Mouse (Mus musculus) forebrain, embryonic 11.5 days (tissue): ENCODE data around the gene Arhgap21. TPM values are rescaled to one million over a fixed set of nuclear protein-coding genes. Genes with fewer than 3 reads are reported as not detected.

Experiments
- ATAC-seq: fragments of 200-750 bp; cut with Nextera tagmentation; replicated peaks from 2 replicates; pipeline ENCODE4 v1.8.0; 2017; ENCODE audit warnings: moderate TSS enrichment; ENCODE audit not compliant: low FRiP score
- DNase-seq: peaks from one replicate; pipeline ENCODE4 v3.0.0-alpha.2; 2017; ENCODE audit warnings: low spot score
- H3K27ac ChIP-seq: fragments of 300-500 bp; sonication (generic); 2 replicates; pipeline ENCODE4 v1.5.1; 2014; ENCODE audit warnings: low read depth, low read length
- H3K27me3 ChIP-seq: fragments of 300-500 bp; sonication (generic); 2 replicates; pipeline ENCODE4 v1.6.1; 2014; ENCODE audit warnings: mild to moderate bottlenecking, low read length, mixed read lengths; ENCODE audit not compliant: control insufficient read depth, insufficient read depth
- H3K36me3 ChIP-seq: fragments of 300-500 bp; sonication (generic); 2 replicates; pipeline ENCODE4 v1.6.1; 2014; ENCODE audit warnings: mild to moderate bottlenecking, low read length, moderate library complexity, mixed read lengths; ENCODE audit not compliant: control insufficient read depth, insufficient read depth
- H3K4me1 ChIP-seq: fragments of 300-500 bp; sonication (generic); replicated peaks from 2 replicates; pipeline ENCODE4 v1.6.1; 2014; ENCODE audit warnings: low read length, mixed read lengths; ENCODE audit not compliant: control insufficient read depth, insufficient read depth
- H3K4me2 ChIP-seq: fragments of 300-500 bp; sonication (generic); 2 replicates; pipeline ENCODE4 v1.6.1; 2014; ENCODE audit warnings: low read depth, mild to moderate bottlenecking, low read length, moderate library complexity, mixed read lengths; ENCODE audit not compliant: severe bottlenecking
- H3K4me3 ChIP-seq: fragments of 300-500 bp; sonication (generic); 2 replicates; pipeline ENCODE4 v1.5.1; 2014; ENCODE audit warnings: low read depth, low read length
- H3K9ac ChIP-seq: fragments of 300-500 bp; sonication (generic); 2 replicates; pipeline ENCODE4 v1.6.1; 2014; ENCODE audit warnings: low read length
- H3K9me3 ChIP-seq: fragments of 300-500 bp; sonication (generic); 2 replicates; pipeline ENCODE4 v1.6.1; 2016; ENCODE audit warnings: low read length, mixed read lengths; ENCODE audit not compliant: control insufficient read depth
- WGBS: fragments of 180-500 bp; shearing (Covaris S2); extraction: QIAGEN DNeasy Blood & Tissue Kit; methylation state at CpG from one replicate; pipeline ENCODE4 v1.1.7; 2014; 5-methylcytosine and 5-hydroxymethylcytosine counted together
- polyA plus RNA-seq: library from polyadenylated mRNA; unstranded; fragments of >200 nt; fragmentation: Nextera tagmentation; extraction: Ambion mirVana; gene quantifications from 2 replicates; pipeline ENCODE4 v1.2.1, GENCODE M21; 2014

Gene Arhgap21
- polyA plus RNA-seq, 1 experiment from 2014 or later: 61.2 TPM

DNA sequence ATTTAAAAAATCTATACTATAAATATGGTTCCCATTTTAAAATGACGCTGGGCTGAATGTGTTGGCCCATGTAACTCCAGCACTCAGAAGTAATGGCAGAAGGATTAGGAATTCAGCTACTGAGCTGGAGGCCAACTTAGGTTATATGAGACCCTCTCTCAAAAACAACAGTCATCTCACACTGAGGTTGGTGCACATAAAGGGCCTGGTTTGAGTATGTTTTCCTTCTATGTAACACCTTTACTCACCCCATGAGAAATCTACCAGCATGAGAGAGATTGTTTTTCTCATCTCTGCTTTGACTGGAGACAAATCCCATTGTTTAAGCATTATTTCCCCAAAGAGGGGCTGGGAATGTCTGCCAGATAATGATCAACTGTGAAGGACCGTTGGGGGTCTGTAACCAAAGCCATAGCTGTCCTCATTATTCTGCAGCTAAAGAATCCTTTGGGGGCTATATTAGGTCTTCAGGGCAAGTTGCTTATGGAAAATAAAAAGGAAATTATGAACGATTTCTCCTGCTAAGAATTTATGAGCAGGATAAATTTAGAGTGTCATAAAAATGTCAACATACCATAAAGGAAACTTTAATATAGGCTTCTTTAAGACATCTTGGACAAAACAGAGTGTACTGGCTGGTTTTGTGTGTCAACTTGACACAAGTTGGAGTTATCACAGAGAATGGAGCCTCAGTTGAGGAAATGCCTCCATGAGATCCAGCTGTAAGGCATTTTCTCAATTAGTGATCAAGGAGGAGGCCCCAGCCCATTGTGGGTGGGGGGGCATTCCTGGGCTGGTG, 136.9 kb downstream of the Arhgap21 start:
- ATAC-seq (no peak), DNase-seq (no peak)
- H3K4me3 ChIP-seq: no peak overlapping the region
- no peaks in the 10 kb centered on the region for H3K36me3 ChIP-seq
- H3K27ac ChIP-seq: no peak overlapping the region
- no peaks in the 10 kb centered on the region for H3K9me3 ChIP-seq
- H3K4me2 ChIP-seq: no peak overlapping the region
- H3K27me3 ChIP-seq: no peaks in the 10 kb centered on the region
- H3K9ac ChIP-seq: no peak overlapping the region
- 86% methylated on average over 3 of the region's 3 CpGs for WGBS
- H3K4me1 ChIP-seq: no peaks in the 10 kb centered on the region

DNA sequence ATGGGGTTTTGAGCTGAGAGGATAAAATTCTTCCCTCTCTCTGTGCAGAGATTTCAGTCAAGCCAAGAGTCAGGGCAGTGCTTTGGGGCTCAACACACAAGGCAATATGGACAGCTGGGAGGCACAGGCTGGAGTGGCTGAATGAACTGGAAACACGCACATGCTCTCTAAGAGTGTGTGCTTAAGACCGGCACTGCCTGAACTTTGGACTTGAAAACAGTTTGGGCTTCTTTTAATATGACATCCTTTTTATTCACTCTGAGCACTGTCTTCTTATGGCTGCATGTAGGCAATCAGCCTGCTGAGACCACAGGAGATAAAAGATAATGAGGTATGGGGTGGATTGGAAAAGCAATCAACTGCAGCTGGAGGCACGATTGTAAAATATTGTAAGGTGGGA, 137.8 kb downstream of the Arhgap21 start:
- Histone ChIP-seq H3K4me3 (no peak overlapping the region), H3K4me2 (no peak overlapping the region), H3K36me3 (no peaks in the 10 kb centered on the region), H3K9ac (no peak overlapping the region), H3K27ac (no peak overlapping the region), H3K27me3 (no peaks in the 10 kb centered on the region), H3K9me3 (no peaks in the 10 kb centered on the region), H3K4me1 (no peaks in the 10 kb centered on the region)
- ATAC-seq: no peak
- WGBS: 90% methylated on average over 3 of the region's 3 CpGs
- DNase-seq: no peak

DNA sequence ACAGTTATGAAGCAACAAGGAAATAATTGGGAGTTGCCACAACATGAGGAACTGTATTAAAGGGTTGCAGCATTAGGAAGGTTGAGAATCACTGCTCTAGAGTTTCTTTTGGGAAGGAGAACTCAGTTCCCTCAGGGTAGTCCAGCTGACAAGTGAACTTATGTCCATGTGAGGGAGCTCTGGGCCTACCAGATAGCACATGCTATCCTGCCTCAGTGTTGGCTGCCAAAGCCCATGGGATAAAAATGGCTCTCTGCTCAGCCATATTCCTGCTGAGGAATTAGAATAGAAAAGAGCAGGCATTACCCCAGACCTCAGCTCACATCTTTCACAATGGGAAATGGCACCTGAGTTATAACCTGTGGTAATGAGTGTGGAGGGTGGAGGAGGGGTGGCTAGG, 142.4 kb downstream of the Arhgap21 start:
- H3K9ac ChIP-seq: no peak overlapping the region

DNA sequence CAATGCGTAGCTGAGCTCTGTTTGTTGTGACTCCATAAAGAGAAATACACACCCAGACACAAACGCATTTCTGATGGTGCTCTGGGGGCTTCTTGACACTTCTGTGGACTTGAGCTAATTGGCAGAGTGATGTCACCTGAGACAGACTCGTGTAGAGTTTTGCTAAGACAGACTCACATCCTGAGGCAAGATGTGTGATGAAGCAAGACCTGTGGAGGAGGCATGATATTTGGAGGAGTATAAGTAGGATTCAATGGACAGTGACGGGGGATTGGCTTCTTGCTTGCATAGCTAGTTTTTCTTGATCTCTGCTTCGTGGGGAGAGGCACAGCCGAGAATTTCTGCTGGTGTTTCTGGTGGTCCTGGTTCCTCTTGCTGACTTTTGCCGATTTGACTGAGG, 150.5 kb downstream of the Arhgap21 start:
- ATAC-seq (no peak), DNase-seq (no peak)
- Histone ChIP-seq H3K9ac (no peak overlapping the region), H3K27ac (no peak overlapping the region), H3K36me3 (no peaks in the 10 kb centered on the region), H3K4me3 (no peak overlapping the region), H3K4me1 (no peaks in the 10 kb centered on the region), H3K4me2 (no peak overlapping the region), H3K27me3 (no peaks in the 10 kb centered on the region), H3K9me3 (no peaks in the 10 kb centered on the region)
- 82% methylated on average over 7 of the region's 7 CpGs for WGBS

More for the DNA sequence above, 142.4 kb downstream of the Arhgap21 start:
- no peak overlapping the region for H3K4me3 ChIP-seq
- no peak overlapping the region for H3K27ac ChIP-seq
- H3K9me3 ChIP-seq: no peaks in the 10 kb centered on the region
- H3K27me3 ChIP-seq: no peaks in the 10 kb centered on the region
- ATAC-seq (no peak), DNase-seq (no peak)
- H3K4me2 ChIP-seq: no peak overlapping the region
- H3K36me3 ChIP-seq: no peaks in the 10 kb centered on the region
- no peaks in the 10 kb centered on the region for H3K4me1 ChIP-seq

DNA sequence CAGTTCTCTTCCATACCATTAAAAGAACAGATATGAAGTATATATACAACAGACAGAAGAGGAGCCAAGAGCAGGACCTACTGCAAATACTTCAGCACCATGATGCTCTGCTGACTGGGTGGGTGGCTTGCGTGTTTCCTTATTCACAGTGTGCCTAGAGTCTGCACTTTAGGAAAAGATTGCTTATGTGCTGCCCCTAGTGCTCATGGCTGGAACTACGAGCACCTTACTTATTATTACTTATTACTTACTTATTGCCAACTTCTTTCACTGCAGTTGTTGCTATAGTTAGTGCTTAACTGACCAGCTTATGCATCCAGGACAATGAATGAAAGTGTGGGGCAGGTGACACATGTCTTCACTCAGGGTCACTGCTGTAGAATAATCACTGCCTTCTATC, 154.7 kb downstream of the Arhgap21 start:
- Histone ChIP-seq H3K27me3 (no peaks in the 10 kb centered on the region), H3K4me3 (no peak overlapping the region), H3K36me3 (no peaks in the 10 kb centered on the region), H3K27ac (no peak overlapping the region), H3K4me2 (no peak overlapping the region), H3K9me3 (no peaks in the 10 kb centered on the region), H3K9ac (no peak overlapping the region), H3K4me1 (no peaks in the 10 kb centered on the region)
- no peak for ATAC-seq
- 82% methylated on average over 2 of the region's 2 CpGs for WGBS
- no peak for DNase-seq

DNA sequence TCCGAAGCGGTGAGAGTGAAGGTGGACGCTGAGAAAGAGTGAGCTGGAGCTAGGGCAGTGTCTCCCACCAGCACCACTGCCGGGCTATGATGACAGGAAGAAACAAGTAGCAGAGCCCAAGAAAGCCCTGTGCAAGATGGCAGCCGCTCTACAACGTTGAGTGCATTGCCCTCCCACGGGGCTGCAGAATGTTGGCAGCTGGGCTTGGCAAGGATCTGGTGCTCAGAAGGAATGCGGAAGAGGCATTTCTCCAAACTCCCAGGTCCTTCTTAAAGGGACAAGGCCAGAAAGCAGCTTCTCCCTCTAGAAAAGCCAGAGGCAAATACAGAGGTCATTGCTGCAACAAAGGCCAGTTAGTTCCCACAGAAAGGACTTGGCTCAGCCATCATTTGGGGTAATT, 157.2 kb downstream of the Arhgap21 start:
- no peak for DNase-seq
- no peak overlapping the region for H3K4me3 ChIP-seq
- WGBS: 91% methylated on average over 8 of the region's 8 CpGs
- no peak overlapping the region for H3K4me2 ChIP-seq
- H3K27me3 ChIP-seq: no peaks in the 10 kb centered on the region
- H3K27ac ChIP-seq: no peak overlapping the region
- ATAC-seq: no peak
- H3K9me3 ChIP-seq: no peaks in the 10 kb centered on the region
- H3K9ac ChIP-seq: no peak overlapping the region
- no peaks in the 10 kb centered on the region; the same call in 1 of the 2 replicates for H3K36me3 ChIP-seq
- no peaks in the 10 kb centered on the region for H3K4me1 ChIP-seq

DNA sequence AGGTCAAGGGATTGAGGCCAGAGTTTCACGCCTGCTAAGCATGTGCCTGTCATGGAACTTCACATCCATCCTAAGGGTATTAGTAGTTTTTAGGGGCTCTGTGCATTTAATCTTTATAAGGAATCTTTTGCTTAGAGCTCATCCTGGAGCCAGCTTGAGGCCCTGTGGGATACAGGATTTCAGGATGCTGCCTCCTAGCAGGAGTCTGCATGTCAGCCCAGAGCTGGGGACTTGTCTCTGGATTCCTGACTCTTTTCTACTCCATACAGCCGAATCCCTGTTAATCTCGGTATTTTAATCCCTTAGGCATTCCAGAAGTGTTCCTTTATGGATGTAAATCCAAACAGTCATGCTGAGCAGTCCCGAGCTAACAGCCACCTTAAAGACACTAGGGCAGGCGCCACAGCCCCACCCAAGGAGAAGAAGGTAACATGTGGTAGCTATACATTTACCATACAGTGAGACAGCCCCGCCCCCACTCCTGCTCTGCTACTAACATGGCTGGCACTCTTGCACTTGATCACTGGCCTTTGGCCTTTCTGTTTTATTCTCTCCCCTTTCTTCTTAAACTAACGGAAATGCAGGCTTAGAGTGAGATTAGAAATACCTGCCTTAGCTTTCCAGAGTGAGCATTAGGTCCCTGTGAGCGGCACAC, 167.3 kb downstream of the Arhgap21 start:
- Histone ChIP-seq H3K4me2 (no peak overlapping the region), H3K9ac (no peak overlapping the region), H3K4me1 (no peaks in the 10 kb centered on the region), H3K27ac (no peak overlapping the region), H3K4me3 (no peak overlapping the region), H3K27me3 (no peaks in the 10 kb centered on the region), H3K9me3 (no peaks in the 10 kb centered on the region), H3K36me3 (no peaks in the 10 kb centered on the region; the same call in 1 of the 2 replicates)
- ATAC-seq: no peak
- DNase-seq: no peak
- 70% methylated on average over 8 of the region's 8 CpGs for WGBS
